Mouse (Mus musculus): ENCODE measurements around the gene Vipr1. TPM values are rescaled to one million over a fixed set of nuclear protein-coding genes. Genes with fewer than 3 reads are reported as not detected.
A peak's percentile ranks its signal among the peaks of the same experiment; 100 is the strongest.

Vipr1 gene
- polyA plus RNA-seq, 1 experiment from 2014 or later: 1.3 TPM

DNA sequence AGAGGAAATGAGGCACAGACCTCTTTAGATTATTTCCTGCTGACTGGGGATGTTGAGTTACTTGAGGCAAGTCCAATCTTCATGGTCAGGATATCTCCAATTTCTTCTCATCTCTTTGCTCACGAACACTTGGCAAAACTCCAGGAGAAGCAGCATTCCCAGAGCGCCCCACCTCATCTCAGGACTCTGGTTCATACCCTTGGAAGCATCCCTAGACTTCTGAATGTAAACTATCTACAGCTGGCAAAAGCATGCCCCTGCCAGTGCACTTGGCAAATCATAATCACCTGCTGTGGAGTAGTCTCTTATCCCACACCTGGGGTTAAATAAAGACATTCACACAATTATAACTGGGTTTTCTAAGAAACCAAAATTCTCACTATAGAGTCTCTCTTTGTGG is 74.5 kb downstream of the Vipr1 start:
- DNase-seq (ENCODE audit: low spot score): no peak

- DNase-seq (ENCODE audit: low spot score): peak; percentile 21
Observed at GRCm38 (mm10) chr9:121718070-121718705, 75.7 kb downstream of the Vipr1 start.

DNA sequence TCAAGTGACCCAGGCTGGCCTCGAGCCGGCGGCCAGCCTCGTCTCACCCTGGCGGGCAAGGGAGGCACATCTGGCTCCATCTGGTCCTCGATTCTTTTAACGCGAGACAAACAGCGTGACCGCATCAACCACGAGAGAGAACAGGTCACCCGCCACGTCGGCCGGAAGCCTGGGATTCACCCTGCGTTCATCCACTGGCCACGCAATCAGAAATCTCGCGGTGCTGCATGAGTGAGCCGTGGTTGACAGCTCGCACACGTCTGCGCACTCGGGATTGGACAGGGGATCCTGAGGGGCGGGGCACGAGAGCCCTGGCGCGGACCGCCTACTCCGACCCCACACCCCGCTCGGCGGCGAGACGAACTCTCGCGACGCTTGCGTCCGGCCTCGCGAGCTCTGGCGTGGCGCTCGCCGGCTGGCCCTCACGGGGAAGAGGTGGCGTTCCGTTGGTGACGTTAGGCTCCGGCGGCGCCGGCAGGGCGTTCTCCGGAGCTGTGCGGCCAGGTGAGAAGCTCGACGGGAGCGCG is 76.3 kb downstream of the Vipr1 start, which contains the start of gene Nktr:
Nktr (plus strand) TSS at position 378 of the 527 bp plus-strand sequence.
- DNase-seq (ENCODE audit: low spot score): peak; percentile 99

GRCm38 (mm10) chr9:121719347-121720331 is 77.1 kb downstream of the Vipr1 start:
- peak; percentile 55 for DNase-seq (ENCODE audit: low spot score)

Other genes starting within 250 kb of the Vipr1 start
- 4.3 and 4.6 TPM in 2 replicates for gene Cck, start 147.0 kb upstream of the Vipr1 start, polyA plus RNA-seq (2015; fragmentation: Nextera tagmentation; extraction: Ambion mirVana)
- 1.2 and 1.3 TPM in 2 replicates for gene Lyzl4, start 620 bp upstream of the Vipr1 start, polyA plus RNA-seq (2015; fragmentation: Nextera tagmentation; extraction: Ambion mirVana)
- gene Sec22c, start 62.8 kb downstream of the Vipr1 start, polyA plus RNA-seq (2015; fragmentation: Nextera tagmentation; extraction: Ambion mirVana): 18.8 and 21.5 TPM in 2 replicates
- 127 and 128 TPM in 2 replicates for gene Ss18l2, start 67.6 kb downstream of the Vipr1 start, polyA plus RNA-seq (2015; fragmentation: Nextera tagmentation; extraction: Ambion mirVana)
- 71.0 and 83.5 TPM in 2 replicates for gene Nktr, start 76.5 kb downstream of the Vipr1 start, polyA plus RNA-seq (2015; fragmentation: Nextera tagmentation; extraction: Ambion mirVana)
- 1.9 and 2.4 TPM in 2 replicates for gene Zfp651, start 116.6 kb downstream of the Vipr1 start, polyA plus RNA-seq (2015; fragmentation: Nextera tagmentation; extraction: Ambion mirVana)
- gene Klhl40, start 134.9 kb downstream of the Vipr1 start, polyA plus RNA-seq (2015; fragmentation: Nextera tagmentation; extraction: Ambion mirVana): 0.34 and 0.40 TPM in 2 replicates
- 0.40 and 0.51 TPM in 2 replicates for gene Hhatl, start 149.8 kb downstream of the Vipr1 start, polyA plus RNA-seq (2015; fragmentation: Nextera tagmentation; extraction: Ambion mirVana)
- 0.24 and 0.29 TPM in 2 replicates for gene Ccdc13, start 196.7 kb downstream of the Vipr1 start, polyA plus RNA-seq (2015; fragmentation: Nextera tagmentation; extraction: Ambion mirVana)
- 142 and 156 TPM in 2 replicates for gene Higd1a, start 215.6 kb downstream of the Vipr1 start, polyA plus RNA-seq (2015; fragmentation: Nextera tagmentation; extraction: Ambion mirVana)